Mouse (Mus musculus): ENCODE measurements around the gene Rps24.

Rps24 gene

DNA sequence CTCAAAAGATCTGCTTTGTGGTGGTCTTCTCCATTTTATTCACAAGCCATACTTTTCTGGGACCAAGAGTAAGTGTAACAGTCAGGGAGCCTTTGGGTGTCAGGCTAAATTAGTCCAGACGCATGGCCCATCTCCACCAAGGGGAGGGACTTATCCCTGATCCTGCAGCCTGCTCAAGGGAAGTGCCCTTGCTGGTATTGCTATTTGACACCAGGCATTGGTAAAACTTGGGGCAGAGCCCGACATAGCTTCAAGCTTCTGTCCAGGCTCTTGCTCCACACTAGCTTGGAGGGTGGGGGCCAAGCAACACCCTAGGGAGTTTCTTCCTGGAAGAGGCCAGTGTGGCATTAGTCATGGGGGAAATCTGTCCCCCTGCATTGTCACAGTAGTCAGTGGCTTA lies 23.8 kb downstream of the Rps24 start:
- DNase-seq (ENCODE audit: low read depth) = no peak

DNA sequence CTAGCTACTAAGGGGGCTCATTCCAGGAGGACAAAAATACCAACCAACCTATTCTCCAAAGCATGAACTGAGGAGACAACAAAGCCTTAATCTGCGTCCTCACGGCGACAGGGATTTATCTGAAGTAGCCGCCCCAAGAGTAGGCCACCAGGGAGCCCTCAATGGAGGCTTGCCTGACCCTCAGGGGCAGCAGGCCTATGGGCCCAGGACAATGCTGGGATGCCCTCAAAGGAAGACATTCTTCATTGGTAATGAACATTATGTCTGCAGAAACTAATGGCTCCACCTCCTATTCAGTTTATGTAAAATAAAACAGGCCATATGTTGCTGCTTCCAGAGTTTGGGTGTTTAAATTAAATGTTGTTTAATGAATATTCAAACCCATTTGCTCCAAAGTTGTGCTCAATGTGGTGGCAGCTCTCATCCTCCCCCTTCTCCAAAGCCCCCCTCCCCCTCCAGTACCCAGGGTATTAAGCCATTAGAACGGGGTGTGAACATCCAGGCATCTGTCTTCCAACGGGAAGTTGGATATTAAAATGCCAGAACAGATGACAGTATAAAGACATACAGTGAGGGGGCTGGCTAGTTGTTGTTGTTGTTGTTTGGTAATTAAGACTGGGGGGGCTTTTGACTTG lies 25.7 kb downstream of the Rps24 start:
- no peak for DNase-seq (ENCODE audit: low read depth)

GRCm38 (mm10) chr14:24521597-24521996 lies 34.7 kb downstream of the Rps24 start:
- DNase-seq (ENCODE audit: low read depth) = no peak

DNA sequence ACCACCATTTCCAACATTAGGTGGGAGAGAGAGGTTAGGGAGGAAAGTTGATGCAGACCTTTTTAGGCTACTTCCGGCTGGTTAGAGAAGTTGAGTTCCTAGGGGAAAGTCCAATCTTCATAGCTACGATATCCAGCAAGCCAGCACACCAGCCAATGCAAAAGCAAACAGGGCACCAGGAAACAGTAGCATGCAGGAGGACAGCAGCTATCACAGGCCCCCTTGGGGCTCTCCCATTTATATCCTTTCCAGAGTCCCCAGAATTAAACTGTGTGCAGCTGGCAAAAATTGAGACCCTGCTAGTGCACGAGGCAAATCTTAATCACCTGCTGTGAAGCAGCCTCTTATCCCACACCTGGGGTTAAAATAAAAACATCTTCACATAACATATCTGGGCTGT lies 38.2 kb downstream of the Rps24 start:
- no peak for DNase-seq (ENCODE audit: low read depth)

- no peak for DNase-seq (ENCODE audit: low read depth)
Measured at GRCm38 (mm10) chr14:24525677-24526415, 38.9 kb downstream of the Rps24 start.

DNA sequence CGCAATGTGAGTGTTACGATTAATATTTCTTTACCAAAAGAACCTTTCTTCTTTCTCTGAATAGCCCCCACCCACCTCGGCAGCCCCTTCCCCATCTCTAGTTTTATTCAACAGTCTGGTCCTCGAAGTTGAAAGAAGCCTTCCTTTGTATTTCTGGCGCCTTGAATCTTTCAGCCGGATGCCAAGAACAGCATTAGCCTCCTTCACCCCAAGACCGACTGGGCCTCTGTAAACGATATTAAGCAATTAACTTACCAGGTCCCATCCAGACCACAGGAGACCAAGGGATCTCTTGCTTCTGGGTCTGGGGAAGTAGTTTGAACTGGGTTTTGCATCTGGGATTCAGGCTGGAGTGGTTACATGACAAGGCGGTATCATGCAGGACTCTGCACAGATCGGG lies 39.5 kb downstream of the Rps24 start:
- no peak for DNase-seq (ENCODE audit: low read depth)

DNA sequence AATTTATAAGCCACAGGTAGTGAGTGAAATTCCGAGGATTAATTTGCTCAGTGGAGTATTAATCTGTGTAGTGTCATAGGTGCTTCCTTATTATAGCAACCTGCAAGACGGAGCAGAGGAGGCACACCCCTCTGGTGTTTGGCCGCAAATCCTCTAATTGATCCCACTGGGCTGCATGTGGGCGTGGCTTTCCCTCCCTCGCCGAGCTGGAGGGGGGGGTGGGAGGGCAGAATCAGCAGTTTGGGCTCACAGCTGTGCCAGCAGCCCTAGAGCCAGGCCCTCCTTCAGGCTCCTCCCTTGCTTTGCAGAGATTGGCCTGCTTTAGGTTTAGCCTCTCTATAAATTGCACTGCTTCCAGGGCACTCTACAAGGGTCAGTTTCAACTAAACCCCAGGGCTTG lies 43.3 kb downstream of the Rps24 start:
- no peak for DNase-seq (ENCODE audit: low read depth)

- no peak for DNase-seq (ENCODE audit: low read depth)
Measured at GRCm38 (mm10) chr14:24534865-24535545, 48.1 kb downstream of the Rps24 start.

DNA sequence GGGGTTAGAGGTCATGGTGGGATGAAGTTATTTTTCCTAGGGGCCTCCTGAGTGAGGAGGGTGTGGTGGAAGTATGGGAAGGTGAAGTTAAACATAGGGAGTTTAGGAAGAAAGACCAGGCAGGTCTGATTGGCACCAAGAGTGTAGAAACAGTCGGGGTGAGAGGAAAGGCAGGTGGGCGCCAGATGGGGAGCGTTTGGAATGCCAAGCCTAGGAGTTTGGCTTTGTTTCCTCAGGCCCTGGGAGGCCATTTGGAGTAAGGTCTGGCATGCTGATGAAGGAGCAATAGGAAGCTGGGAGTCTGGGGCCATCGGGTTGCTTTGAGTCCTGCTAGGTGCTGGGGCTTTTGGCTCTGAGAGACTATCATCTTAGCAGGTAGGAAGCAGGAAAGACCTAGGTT lies 56.0 kb downstream of the Rps24 start:
- no peak for DNase-seq (ENCODE audit: low read depth)

- DNase-seq (ENCODE audit: low read depth) = peak; percentile 6
Measured at GRCm38 (mm10) chr14:24544057-24544456, 57.1 kb downstream of the Rps24 start.

Measured in induced T-regulatory cell, adult 2 months (primary cell).